Mouse (Mus musculus): ENCODE data around the gene Scoc. TPM values are rescaled to one million over a fixed set of nuclear protein-coding genes. Genes with fewer than 3 reads are reported as not detected.

Gene Scoc
- polyA plus RNA-seq (2015; fragmentation: Nextera tagmentation; extraction: Ambion mirVana) = 45.7 and 52.9 TPM in 2 replicates

DNA sequence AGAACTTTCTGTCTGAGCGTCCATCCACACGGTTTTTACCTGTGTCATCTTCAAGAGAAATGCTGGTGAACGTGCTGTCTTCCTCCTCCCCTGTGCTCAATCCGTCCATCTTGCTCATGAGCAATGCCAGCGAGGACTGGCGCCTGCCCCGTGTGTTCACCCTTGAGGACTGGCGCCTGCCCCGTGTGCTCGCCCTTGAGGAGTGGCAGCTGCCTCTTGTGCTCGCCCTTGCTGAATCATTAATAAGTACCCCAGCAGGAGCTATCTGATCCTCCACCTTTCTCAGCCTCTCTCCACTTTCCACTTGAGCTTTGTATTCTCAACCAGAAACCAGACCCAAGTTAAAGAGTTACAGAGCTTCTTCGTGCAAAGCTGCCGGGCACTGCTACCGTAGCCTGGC is at the start of gene Scoc:
Scoc (minus strand) TSS at position 170 of the 400 bp plus-strand sequence.
- Histone ChIP-seq H3K9me3 (replicated peaks; ENCODE audit: control insufficient read depth, low read length) (no peaks in the 10 kb centered on the region), H3K4me3 (ENCODE audit: low read depth, low read length) (no peak within 1 kb of the TSS), H3K4me2 (ENCODE audit: low read depth, low read length) (no peak within 1 kb of the TSS), H3K9ac (ENCODE audit: low read depth, low read length) (no peak within 1 kb of the TSS), H3K27ac (ENCODE audit: low read length) (no peak within 1 kb of the TSS), H3K36me3 (ENCODE audit: control insufficient read depth, insufficient read depth) (no peaks in the 10 kb centered on the region), H3K27me3 (ENCODE audit: control insufficient read depth, insufficient read depth, low read depth, low read length) (no peaks in the 10 kb centered on the region; the same call in 1 of the 2 replicates), H3K4me1 (ENCODE audit: control insufficient read depth, low read depth, low read length) (no peaks in the 10 kb centered on the region)
- WGBS (ENCODE audit: insufficient replicate concordance) = 69% methylated on average over 14 of the region's 14 CpGs
- no peak for ATAC-seq (ENCODE audit: low read depth)

DNA sequence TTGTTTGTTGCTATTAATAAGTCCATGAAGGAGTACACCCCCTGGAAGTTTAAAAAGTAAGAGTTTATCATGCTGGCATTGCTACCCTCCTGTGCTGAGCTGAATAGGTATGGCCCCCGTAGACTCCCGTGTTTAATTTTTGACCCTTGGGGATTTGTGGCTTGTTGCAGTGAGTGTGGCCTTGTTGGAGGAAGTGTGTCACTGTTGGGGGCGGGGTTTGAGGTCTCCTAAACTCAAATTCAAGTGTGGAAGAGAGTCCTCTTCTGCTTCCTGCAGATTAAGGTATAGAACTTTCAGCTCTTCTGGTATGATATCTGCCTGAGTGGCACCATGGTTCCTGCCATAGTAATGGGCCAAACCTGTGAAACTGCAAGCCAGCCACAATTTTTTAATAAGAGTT is 1.4 kb upstream of the Scoc start:
- Histone ChIP-seq H3K27ac (ENCODE audit: low read length) (no peak overlapping the region), H3K36me3 (ENCODE audit: control insufficient read depth, insufficient read depth) (no peaks in the 10 kb centered on the region), H3K27me3 (ENCODE audit: control insufficient read depth, insufficient read depth, low read depth, low read length) (no peaks in the 10 kb centered on the region; the same call in 1 of the 2 replicates), H3K4me2 (ENCODE audit: low read depth, low read length) (no peak overlapping the region), H3K9ac (ENCODE audit: low read depth, low read length) (no peak overlapping the region), H3K4me1 (ENCODE audit: control insufficient read depth, low read depth, low read length) (no peaks in the 10 kb centered on the region), H3K9me3 (replicated peaks; ENCODE audit: control insufficient read depth, low read length) (no peaks in the 10 kb centered on the region), H3K4me3 (ENCODE audit: low read depth, low read length) (no peak overlapping the region)
- 27% methylated on average over 3 of the region's 3 CpGs for WGBS (ENCODE audit: insufficient replicate concordance)
- no peak for ATAC-seq (ENCODE audit: low read depth)

- no peak for ATAC-seq (ENCODE audit: low read depth)
- H3K4me2 ChIP-seq (ENCODE audit: low read depth, low read length) = no peak overlapping the region
Observed at GRCm38 (mm10) chr8:83457121-83457520, 1.1 kb downstream of the Scoc start.

DNA sequence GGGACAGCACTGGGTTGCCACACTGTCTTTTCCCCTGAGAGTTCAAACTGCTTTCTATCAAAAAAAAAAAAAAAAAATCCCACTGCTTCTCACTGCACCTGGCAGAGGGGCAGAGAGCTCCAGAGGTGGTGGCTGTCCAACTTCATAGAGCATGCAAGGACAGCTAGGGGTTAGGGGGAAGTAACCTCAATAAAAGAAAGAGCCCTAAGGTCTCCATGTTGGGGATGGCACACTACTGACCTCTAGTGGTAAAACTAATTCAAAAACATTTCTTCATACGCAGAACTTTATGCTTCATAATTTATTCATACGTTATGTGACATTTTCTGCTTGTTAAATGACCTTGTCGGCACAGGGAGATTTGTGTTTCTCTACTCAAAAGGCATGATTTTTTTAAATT is 7.1 kb downstream of the Scoc start:
- Histone ChIP-seq H3K36me3 (ENCODE audit: control insufficient read depth, insufficient read depth) (no peaks in the 10 kb centered on the region), H3K4me2 (ENCODE audit: low read depth, low read length) (no peak overlapping the region), H3K27ac (ENCODE audit: low read length) (no peak overlapping the region), H3K9me3 (replicated peaks; ENCODE audit: control insufficient read depth, low read length) (no peaks in the 10 kb centered on the region), H3K4me1 (ENCODE audit: control insufficient read depth, low read depth, low read length) (no peaks in the 10 kb centered on the region), H3K27me3 (ENCODE audit: control insufficient read depth, insufficient read depth, low read depth, low read length) (no peaks in the 10 kb centered on the region), H3K4me3 (ENCODE audit: low read depth, low read length) (no peak overlapping the region), H3K9ac (ENCODE audit: low read depth, low read length) (no peak overlapping the region)
- WGBS (ENCODE audit: insufficient replicate concordance) = 14% methylated on average over 3 of the region's 3 CpGs
- no peak for ATAC-seq (ENCODE audit: low read depth)

More at GRCm38 (mm10) chr8:83457121-83457520, 1.1 kb downstream of the Scoc start:
- Histone ChIP-seq H3K4me3 (ENCODE audit: low read depth, low read length) (no peak overlapping the region), H3K4me1 (ENCODE audit: control insufficient read depth, low read depth, low read length) (no peaks in the 10 kb centered on the region), H3K9me3 (replicated peaks; ENCODE audit: control insufficient read depth, low read length) (no peaks in the 10 kb centered on the region), H3K36me3 (ENCODE audit: control insufficient read depth, insufficient read depth) (no peaks in the 10 kb centered on the region), H3K9ac (ENCODE audit: low read depth, low read length) (no peak overlapping the region), H3K27ac (ENCODE audit: low read length) (no peak overlapping the region), H3K27me3 (ENCODE audit: control insufficient read depth, insufficient read depth, low read depth, low read length) (no peaks in the 10 kb centered on the region; the same call in 1 of the 2 replicates)
- 50% methylated on average over 6 of the region's 6 CpGs for WGBS (ENCODE audit: insufficient replicate concordance)

- Histone ChIP-seq H3K4me2 (ENCODE audit: low read depth, low read length) (no peak overlapping the region), H3K4me3 (ENCODE audit: low read depth, low read length) (no peak overlapping the region), H3K27me3 (ENCODE audit: control insufficient read depth, insufficient read depth, low read depth, low read length) (no peaks in the 10 kb centered on the region), H3K9me3 (replicated peaks; ENCODE audit: control insufficient read depth, low read length) (no peaks in the 10 kb centered on the region), H3K9ac (ENCODE audit: low read depth, low read length) (no peak overlapping the region), H3K36me3 (ENCODE audit: control insufficient read depth, insufficient read depth) (no peaks in the 10 kb centered on the region), H3K27ac (ENCODE audit: low read length) (no peak overlapping the region), H3K4me1 (ENCODE audit: control insufficient read depth, low read depth, low read length) (no peaks in the 10 kb centered on the region; the same call in 1 of the 2 replicates)
- whole genome bisulfite sequencing (ENCODE audit: insufficient replicate concordance) = 60% methylated on average over 1 of the region's 1 CpGs
- no peak for ATAC-seq (ENCODE audit: low read depth)
Observed at GRCm38 (mm10) chr8:83449960-83450359, 8.2 kb downstream of the Scoc start.

GRCm38 (mm10) chr8:83443052-83443400 is 15.2 kb downstream of the Scoc start:
- peak overlapping the region; percentile 63; the same call in 1 of the 2 replicates for H3K27ac ChIP-seq (ENCODE audit: low read length)
- H3K4me3 ChIP-seq (ENCODE audit: low read depth, low read length) = peak overlapping the region; percentile 95
- WGBS (ENCODE audit: insufficient replicate concordance) = 37% methylated on average over 5 of the region's 5 CpGs

GRCm38 (mm10) chr8:83442243-83443051 is 15.7 kb downstream of the Scoc start:
- Histone ChIP-seq H3K4me3 (ENCODE audit: low read depth, low read length) (peak overlapping the region; percentile 95), H3K4me1 (ENCODE audit: control insufficient read depth, low read depth, low read length) (peaks cover 11% of the 10 kb centered on the region), H3K27ac (ENCODE audit: low read length) (peak overlapping the region; percentile 95), H3K27me3 (ENCODE audit: control insufficient read depth, insufficient read depth, low read depth, low read length) (no peaks in the 10 kb centered on the region), H3K36me3 (ENCODE audit: control insufficient read depth, insufficient read depth) (no peaks in the 10 kb centered on the region), H3K9me3 (replicated peaks; ENCODE audit: control insufficient read depth, low read length) (no peaks in the 10 kb centered on the region), H3K4me2 (ENCODE audit: low read depth, low read length) (peak overlapping the region; percentile 92), H3K9ac (ENCODE audit: low read depth, low read length) (peak overlapping the region; percentile 96)
- ATAC-seq (ENCODE audit: low read depth) = peak; percentile 98
- WGBS (ENCODE audit: insufficient replicate concordance) = under 1% methylated on average over 64 of the region's 64 CpGs

More at GRCm38 (mm10) chr8:83443052-83443400, 15.2 kb downstream of the Scoc start:
- Histone ChIP-seq H3K36me3 (ENCODE audit: control insufficient read depth, insufficient read depth) (no peaks in the 10 kb centered on the region), H3K4me1 (ENCODE audit: control insufficient read depth, low read depth, low read length) (peaks cover 11% of the 10 kb centered on the region), H3K4me2 (ENCODE audit: low read depth, low read length) (peak overlapping the region; percentile 92), H3K9me3 (replicated peaks; ENCODE audit: control insufficient read depth, low read length) (no peaks in the 10 kb centered on the region), H3K9ac (ENCODE audit: low read depth, low read length) (peak overlapping the region; percentile 96), H3K27me3 (ENCODE audit: control insufficient read depth, insufficient read depth, low read depth, low read length) (no peaks in the 10 kb centered on the region)
- ATAC-seq (ENCODE audit: low read depth) = no peak

DNA sequence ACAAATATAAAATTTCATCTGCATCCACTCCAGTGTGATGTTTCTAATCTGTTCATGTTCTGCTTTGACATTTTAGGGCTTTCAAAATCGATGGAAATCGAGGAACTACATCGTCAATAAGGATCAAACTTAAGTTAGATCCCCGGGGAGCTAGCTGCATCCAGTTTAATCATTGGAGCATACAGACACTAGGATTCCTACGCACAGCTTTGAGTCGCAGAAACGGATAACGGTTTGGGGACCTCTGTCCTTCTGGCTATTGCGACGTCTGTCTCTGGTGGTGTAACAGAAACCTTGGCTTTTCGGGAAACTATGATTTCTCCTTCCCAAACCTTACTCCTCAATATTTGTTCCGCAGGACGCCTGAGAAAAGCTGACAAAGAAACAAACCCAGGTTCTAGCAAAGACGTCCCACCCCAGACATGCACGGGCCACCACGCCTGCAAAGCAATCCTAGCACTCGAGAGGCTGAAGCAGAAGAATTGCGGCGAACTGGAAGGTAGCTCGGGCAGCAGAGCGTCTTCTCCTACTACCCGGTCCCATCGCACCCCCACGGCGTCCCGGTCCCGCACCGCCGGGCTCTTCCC is 16.4 kb downstream of the Scoc start:
- Histone ChIP-seq H3K4me1 (ENCODE audit: control insufficient read depth, low read depth, low read length) (peaks cover 11% of the 10 kb centered on the region), H3K36me3 (ENCODE audit: control insufficient read depth, insufficient read depth) (peaks cover 3% of the 10 kb centered on the region), H3K27me3 (ENCODE audit: control insufficient read depth, insufficient read depth, low read depth, low read length) (no peaks in the 10 kb centered on the region), H3K27ac (ENCODE audit: low read length) (peak overlapping the region; percentile 95), H3K9me3 (replicated peaks; ENCODE audit: control insufficient read depth, low read length) (no peaks in the 10 kb centered on the region), H3K9ac (ENCODE audit: low read depth, low read length) (peak overlapping the region; percentile 96), H3K4me3 (ENCODE audit: low read depth, low read length) (peak overlapping the region; percentile 95), H3K4me2 (ENCODE audit: low read depth, low read length) (peak overlapping the region; percentile 92)
- no peak; the same call in 1 of the 2 replicates for ATAC-seq (ENCODE audit: low read depth)
- under 1% methylated on average over 29 of the region's 29 CpGs for WGBS (ENCODE audit: insufficient replicate concordance)

DNA sequence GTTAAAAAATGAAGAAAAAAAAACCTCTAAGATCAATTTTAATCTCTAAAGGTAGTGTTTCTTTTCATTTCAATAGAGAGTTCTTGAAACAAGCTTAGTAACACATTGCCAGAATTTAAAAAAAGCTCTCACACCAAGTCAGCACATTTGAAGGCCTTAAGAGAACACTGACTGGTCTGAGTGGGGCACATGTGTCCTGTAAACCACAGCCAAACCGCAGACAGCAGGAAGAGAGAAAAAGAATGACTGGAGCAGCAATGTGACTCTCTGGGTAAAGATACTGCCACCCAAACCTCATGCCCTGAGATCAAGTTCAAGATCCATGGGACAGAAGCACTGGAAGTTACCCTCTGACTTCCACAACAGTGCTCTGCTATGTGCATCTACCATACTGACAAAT is 21.1 kb downstream of the Scoc start:
- H3K9ac ChIP-seq (ENCODE audit: low read depth, low read length) = no peak overlapping the region
- H3K4me1 ChIP-seq (ENCODE audit: control insufficient read depth, low read depth, low read length) = peaks cover 3% of the 10 kb centered on the region
- H3K27me3 ChIP-seq (ENCODE audit: control insufficient read depth, insufficient read depth, low read depth, low read length) = no peaks in the 10 kb centered on the region
- H3K9me3 ChIP-seq (replicated peaks; ENCODE audit: control insufficient read depth, low read length) = no peaks in the 10 kb centered on the region
- no peak for ATAC-seq (ENCODE audit: low read depth)
- no peak overlapping the region for H3K4me3 ChIP-seq (ENCODE audit: low read depth, low read length)
- no peak overlapping the region for H3K27ac ChIP-seq (ENCODE audit: low read length)
- no peak overlapping the region for H3K4me2 ChIP-seq (ENCODE audit: low read depth, low read length)
- H3K36me3 ChIP-seq (ENCODE audit: control insufficient read depth, insufficient read depth) = peaks cover 16% of the 10 kb centered on the region
- 11% methylated on average over 1 of the region's 1 CpGs for WGBS (ENCODE audit: insufficient replicate concordance)
